Mouse (Mus musculus) monocyte, adult 59 days (primary cell): ENCODE data around the gene Gm7073. TPM values are rescaled to one million over a fixed set of nuclear protein-coding genes. Genes with fewer than 3 reads are reported as not detected.

Source experiments
- total RNA-seq, 2 experiments: library from RNA; stranded (reverse); gene quantifications; one replicate each; pipeline ENCODE4 v1.2.4; 2023

The Gm7073 gene
- not detected for total RNA-seq

GRCm38 (mm10) chrX:60539149-60539548, at the start of gene Gm7073:
TSS of gene Gm7073 (minus strand) at chrX:60539249.

Other genes with a start within 250 kb of the Gm7073 start
- 10 to 100 TPM; 30.0 to 30.9 TPM for gene Atp11c, start 53.4 kb upstream of the Gm7073 start, total RNA-seq